8 mouse cellular contexts compared by ENCODE assay signal in the genomic region with DNA sequence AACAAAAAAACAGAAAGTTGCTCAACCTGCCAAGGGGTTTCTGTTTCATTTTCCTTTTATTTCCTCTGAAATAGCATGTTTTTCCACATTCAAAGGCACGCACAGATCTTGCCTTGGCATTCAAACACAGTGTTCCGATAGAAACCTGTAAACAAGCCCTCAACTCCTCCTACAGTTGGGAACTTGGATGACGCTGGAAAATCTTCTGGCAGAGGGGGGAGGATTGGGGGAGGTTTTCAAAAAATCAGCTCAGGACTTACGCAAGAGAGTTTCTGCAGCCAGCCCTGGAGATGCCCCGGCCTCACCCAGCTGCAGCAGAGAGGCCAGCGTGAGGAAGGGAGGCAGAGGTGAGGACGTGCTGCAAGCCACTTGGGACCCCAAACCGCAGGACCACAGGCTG. TPM values are rescaled to one million over a fixed set of nuclear protein-coding genes. Genes with fewer than 3 reads are reported as not detected.
DNase-seq lines count a peak whose midpoint lies in the region; ATAC-seq and TF ChIP-seq lines count a peak whose summit lies in the region.

No protein-coding gene starts in this region.

- in situ Hi-C loops in Patski (cut with MboI; ENCODE audit: low pct_unique_long_range_greater_than_20kb): no loop called here

- no peak for TF ChIP-seq CTCF in Patski (IDR thresholded peaks at IDR 0.05)
- TF ChIP-seq CTCF in small intestine, adult 2 months (IDR thresholded peaks at IDR 0.05; ENCODE audit: extremely low read depth, insufficient read length, insufficient replicate concordance, low read depth, low read length): no peak

- no peaks in the 10 kb centered on the region for H3K36me3 ChIP-seq in heart, embryonic 10.5 days
- no peaks in the 10 kb centered on the region for H3K36me3 ChIP-seq in limb, embryonic 14.5 days (ENCODE audit: control insufficient read depth, insufficient read depth, low read length)
- no peaks in the 10 kb centered on the region for H3K36me3 ChIP-seq in small intestine, adult 2 months (ENCODE audit: control insufficient read depth, insufficient read depth, low read length)
- H3K36me3 ChIP-seq in forebrain, embryonic 15.5 days: no peaks in the 10 kb centered on the region

- H3K9ac ChIP-seq in limb, embryonic 14.5 days (ENCODE audit: low read depth, low read length, severe bottlenecking): no peak overlapping the region
- H3K9ac ChIP-seq in forebrain, embryonic 15.5 days (replicated peaks): no peak overlapping the region

- no peak overlapping the region for H3K27ac ChIP-seq in heart, embryonic 10.5 days
- peak overlapping the region; percentile 82 for H3K27ac ChIP-seq in limb, embryonic 14.5 days (replicated peaks; ENCODE audit: low read depth, low read length)
- no peak overlapping the region for H3K27ac ChIP-seq in small intestine, adult 2 months (ENCODE audit: insufficient read depth, low read depth, low read length)
- H3K27ac ChIP-seq in forebrain, embryonic 15.5 days (replicated peaks): no peak overlapping the region

- no peaks in the 10 kb centered on the region for H3K27me3 ChIP-seq in heart, embryonic 10.5 days (ENCODE audit: insufficient read depth, poor library complexity, severe bottlenecking)
- no peaks in the 10 kb centered on the region for H3K27me3 ChIP-seq in Patski
- no peaks in the 10 kb centered on the region for H3K27me3 ChIP-seq in limb, embryonic 14.5 days (ENCODE audit: control insufficient read depth, insufficient read depth, low read length)
- no peaks in the 10 kb centered on the region for H3K27me3 ChIP-seq in small intestine, adult 2 months (ENCODE audit: control insufficient read depth, insufficient read depth, low read length)
- H3K27me3 ChIP-seq in forebrain, embryonic 15.5 days: no peaks in the 10 kb centered on the region

- H3K4me1 ChIP-seq in heart, embryonic 10.5 days: peaks cover 5% of the 10 kb centered on the region; the same call in 1 of the 2 replicates
- H3K4me1 ChIP-seq in limb, embryonic 14.5 days (ENCODE audit: control insufficient read depth, insufficient read depth, low read length): peaks cover 9% of the 10 kb centered on the region
- H3K4me1 ChIP-seq in small intestine, adult 2 months (ENCODE audit: control insufficient read depth, insufficient read depth, insufficient read length, low read length): peaks cover 8% of the 10 kb centered on the region
- no peaks in the 10 kb centered on the region; the same call in 1 of the 2 replicates for H3K4me1 ChIP-seq in forebrain, embryonic 15.5 days

- ATAC-seq in Patski: peak; percentile 10
- peak; percentile 97 for ATAC-seq in granulocyte monocyte progenitor cell, adult 5-6 weeks (replicated peaks; ENCODE audit: poor library complexity, severe bottlenecking)
- peak; percentile 64; the same call in 1 of the 2 replicates for ATAC-seq in limb, embryonic 14.5 days (ENCODE audit: low FRiP score, low read depth)
- ATAC-seq in forebrain, embryonic 15.5 days (replicated peaks): no peak

- DNase-seq in heart, adult 18-20 months: peak; percentile 87 to 95
- DNase-seq in heart, embryonic 10.5 days (ENCODE audit: low spot score): no peak
- DNase-seq in Patski (ENCODE audit: low read depth, low spot score): no peak
- peak; percentile 43 for DNase-seq in limb, embryonic 14.5 days (ENCODE audit: low spot score)
- no peak for DNase-seq in right cerebral cortex, postnatal 36 days (ENCODE audit: low spot score in 2 of 2)

- no peaks in the 10 kb centered on the region for H3K9me3 ChIP-seq in heart, embryonic 10.5 days
- no peaks in the 10 kb centered on the region for H3K9me3 ChIP-seq in limb, embryonic 14.5 days (ENCODE audit: control insufficient read depth, low read length)
- H3K9me3 ChIP-seq in forebrain, embryonic 15.5 days: no peaks in the 10 kb centered on the region

- WGBS in heart, embryonic 10.5 days: 63% methylated on average over 8 of the region's 8 CpGs
- 44% methylated on average over 8 of the region's 8 CpGs for WGBS in limb, embryonic 14.5 days
- WGBS in small intestine, adult 2 months: 17% methylated on average over 8 of the region's 8 CpGs
- WGBS in forebrain, embryonic 15.5 days: 64% methylated on average over 8 of the region's 8 CpGs

- no peak for TF ChIP-seq POLR2A in limb, embryonic 14.5 days (IDR thresholded peaks at IDR 0.05; ENCODE audit: borderline replicate concordance, extremely low read depth, insufficient read depth, insufficient read length)
- no peak for TF ChIP-seq POLR2A in small intestine, adult 2 months (IDR thresholded peaks at IDR 0.05; ENCODE audit: low read depth, low read length)

- no peak overlapping the region for H3K4me2 ChIP-seq in limb, embryonic 14.5 days (replicated peaks; ENCODE audit: low read depth, low read length, severe bottlenecking)
- H3K4me2 ChIP-seq in forebrain, embryonic 15.5 days (replicated peaks): no peak overlapping the region

- CTCF ChIA-PET in Patski (lab: Charles Lee): interaction anchor here (0.7 kb wide), 1 partner anchor 11 kb away, joined by 4 read pairs; no protein-coding TSS in a partner anchor

- POLR2A ChIA-PET in Patski (lab: Charles Lee): no interaction called here

- no peak overlapping the region for H3K4me3 ChIP-seq in heart, embryonic 10.5 days
- no peak overlapping the region for H3K4me3 ChIP-seq in limb, embryonic 14.5 days (replicated peaks; ENCODE audit: low read length)
- H3K4me3 ChIP-seq in small intestine, adult 2 months (ENCODE audit: low read depth, low read length): peak overlapping the region; percentile 14; the same call in 1 of the 2 replicates
- H3K4me3 ChIP-seq in forebrain, embryonic 15.5 days: no peak overlapping the region

RNA-seq across cellular contexts. Expression of a gene that starts 1.4 kb away (rescaled TPM):
- total RNA-seq in heart, adult 18-20 months (2021): 1 to 10 TPM; 5.9 to 9.5 TPM
- polyA plus RNA-seq in heart, embryonic 10.5 days (2016; fragmentation: Nextera tagmentation; extraction: Ambion mirVana): 19.8 and 23.4 TPM in 2 replicates
- 28.0 TPM for polyA plus RNA-seq in Patski (2021)
- total RNA-seq in granulocyte monocyte progenitor cell, adult 5-6 weeks (2014; fragmentation: Nextera tagmentation): 29.7 and 33.2 TPM in 2 replicates
- total RNA-seq in granulocyte monocyte progenitor cell, adult 5-6 weeks (2017): 67.4 and 74.9 TPM in 2 replicates
- polyA plus RNA-seq in limb, embryonic 14.5 days (2012; rRNA removed): 9.8 and 30.0 TPM in 2 replicates
- 26.2 and 28.3 TPM in 2 replicates for polyA plus RNA-seq in limb, embryonic 14.5 days (2014; fragmentation: Nextera tagmentation; extraction: Ambion mirVana)
- 0.41 TPM in 1 of 2 replicates, not detected in the other for polyA plus RNA-seq in small intestine, adult 2 months (2012; rRNA removed)
- polyA plus RNA-seq in forebrain, embryonic 15.5 days (2015; fragmentation: Nextera tagmentation; extraction: Ambion mirVana): 23.0 and 23.1 TPM in 2 replicates

RNA-seq across cellular contexts. Expression of a gene that starts 15.2 kb away (rescaled TPM):
- 10 to 100 TPM; 74.3 to 76.9 TPM for total RNA-seq in heart, adult 18-20 months (2021)
- polyA plus RNA-seq in heart, embryonic 10.5 days (2016; fragmentation: Nextera tagmentation; extraction: Ambion mirVana): 12.8 and 14.1 TPM in 2 replicates
- 6.7 TPM for polyA plus RNA-seq in Patski (2021)
- total RNA-seq in granulocyte monocyte progenitor cell, adult 5-6 weeks (2014; fragmentation: Nextera tagmentation): 1.9 and 5.5 TPM in 2 replicates
- 2.8 and 3.2 TPM in 2 replicates for total RNA-seq in granulocyte monocyte progenitor cell, adult 5-6 weeks (2017)
- polyA plus RNA-seq in limb, embryonic 14.5 days (2012; rRNA removed): 36.7 and 50.7 TPM in 2 replicates
- polyA plus RNA-seq in limb, embryonic 14.5 days (2014; fragmentation: Nextera tagmentation; extraction: Ambion mirVana): 20.1 and 21.6 TPM in 2 replicates
- polyA plus RNA-seq in small intestine, adult 2 months (2012; rRNA removed): 21.4 and 24.7 TPM in 2 replicates
- 4.0 and 4.1 TPM in 2 replicates for polyA plus RNA-seq in forebrain, embryonic 15.5 days (2015; fragmentation: Nextera tagmentation; extraction: Ambion mirVana)

Comparison
In these comparisons a context has a peak if more than half of its experiments do, and no peak if none do; other contexts are left out.
1. DNase-seq: peak in heart, adult 18-20 months (2 of 2) and limb, embryonic 14.5 days (single experiment); none in heart, embryonic 10.5 days (single experiment), Patski (single experiment) and right cerebral cortex, postnatal 36 days (0 of 2).